ENCODE assay signal across 8 mouse cellular contexts in genomic region chrX:95711227-95712111, GRCm38 (mm10). TPM values are rescaled to one million over a fixed set of nuclear protein-coding genes. Genes with fewer than 3 reads are reported as not detected.
A peak's percentile ranks its signal among the peaks of the same experiment; 100 is the strongest.
DNase-seq lines count a peak whose midpoint lies in the region; ATAC-seq and TF ChIP-seq lines count a peak whose summit lies in the region.

Gene Zc3h12b (plus strand): TSS chrX:95711678.

- TF ChIP-seq EP300 in stomach, postnatal 0 days (optimal IDR thresholded peaks at IDR 0.05): no peak

- no peaks in the 10 kb centered on the region for H3K4me1 ChIP-seq in forebrain, embryonic 12.5 days
- H3K4me1 ChIP-seq in heart, embryonic 16.5 days (ENCODE audit: control insufficient read depth, insufficient read depth, low read length): no peaks in the 10 kb centered on the region
- H3K4me1 ChIP-seq in liver, embryonic 12.5 days: no peaks in the 10 kb centered on the region
- H3K4me1 ChIP-seq in stomach, postnatal 0 days (replicated peaks; ENCODE audit: control insufficient read depth, insufficient read depth): no peaks in the 10 kb centered on the region

- no peaks in the 10 kb centered on the region for H3K36me3 ChIP-seq in forebrain, embryonic 12.5 days (replicated peaks)
- no peaks in the 10 kb centered on the region for H3K36me3 ChIP-seq in heart, embryonic 16.5 days (ENCODE audit: control insufficient read depth, insufficient read depth)
- no peaks in the 10 kb centered on the region for H3K36me3 ChIP-seq in liver, embryonic 12.5 days
- H3K36me3 ChIP-seq in stomach, postnatal 0 days (ENCODE audit: control insufficient read depth, insufficient read depth, low read length): no peaks in the 10 kb centered on the region

- H3K4me2 ChIP-seq in forebrain, embryonic 12.5 days: peak within 1 kb of the TSS; percentile 51
- peak within 1 kb of the TSS; percentile 64 for H3K4me2 ChIP-seq in heart, embryonic 16.5 days (ENCODE audit: low read depth, low read length)
- H3K4me2 ChIP-seq in liver, embryonic 12.5 days: peak within 1 kb of the TSS; percentile 69
- peak within 1 kb of the TSS; percentile 56 for H3K4me2 ChIP-seq in stomach, postnatal 0 days (replicated peaks; ENCODE audit: low read depth)

- H3K9ac ChIP-seq in forebrain, embryonic 12.5 days: peak within 1 kb of the TSS; percentile 36
- peak within 1 kb of the TSS; percentile 61 for H3K9ac ChIP-seq in heart, embryonic 16.5 days (ENCODE audit: low read length)
- peak within 1 kb of the TSS; percentile 31 for H3K9ac ChIP-seq in liver, embryonic 12.5 days
- H3K9ac ChIP-seq in stomach, postnatal 0 days (ENCODE audit: low read length): peak within 1 kb of the TSS; percentile 47

- no peaks in the 10 kb centered on the region for H3K9me3 ChIP-seq in forebrain, embryonic 12.5 days
- H3K9me3 ChIP-seq in heart, embryonic 16.5 days (replicated peaks; ENCODE audit: control insufficient read depth, low read length): no peaks in the 10 kb centered on the region
- H3K9me3 ChIP-seq in liver, embryonic 12.5 days (replicated peaks): no peaks in the 10 kb centered on the region
- H3K9me3 ChIP-seq in stomach, postnatal 0 days (ENCODE audit: control insufficient read depth, low read length): no peaks in the 10 kb centered on the region

- peak within 1 kb of the TSS; percentile 45 for H3K4me3 ChIP-seq in forebrain, embryonic 12.5 days (replicated peaks)
- peak within 1 kb of the TSS; percentile 54 for H3K4me3 ChIP-seq in heart, embryonic 16.5 days (ENCODE audit: low read length)
- peak within 1 kb of the TSS; percentile 49 for H3K4me3 ChIP-seq in liver, embryonic 12.5 days
- H3K4me3 ChIP-seq in stomach, postnatal 0 days (ENCODE audit: low read depth, low read length): peak within 1 kb of the TSS; percentile 47

- H3K27ac ChIP-seq in forebrain, embryonic 12.5 days: peak within 1 kb of the TSS; percentile 76
- peak within 1 kb of the TSS; percentile 32; the same call in 1 of the 2 replicates for H3K27ac ChIP-seq in heart, embryonic 16.5 days (ENCODE audit: low read length)
- no peak within 1 kb of the TSS for H3K27ac ChIP-seq in liver, embryonic 12.5 days
- H3K27ac ChIP-seq in stomach, postnatal 0 days (replicated peaks): no peak within 1 kb of the TSS; the same call in 1 of the 2 replicates

- WGBS in forebrain, embryonic 12.5 days: 15% methylated on average over 46 of the region's 46 CpGs
- WGBS in heart, embryonic 16.5 days: 10% methylated on average over 43 of the region's 46 CpGs
- 6% methylated on average over 43 of the region's 46 CpGs for WGBS in liver, embryonic 12.5 days (ENCODE audit: insufficient replicate concordance)
- WGBS in stomach, postnatal 0 days: 11% methylated on average over 39 of the region's 46 CpGs

- H3K27me3 ChIP-seq in forebrain, embryonic 12.5 days: no peaks in the 10 kb centered on the region
- H3K27me3 ChIP-seq in heart, embryonic 16.5 days (ENCODE audit: control insufficient read depth, insufficient read depth, low read length): no peaks in the 10 kb centered on the region
- H3K27me3 ChIP-seq in liver, embryonic 12.5 days (replicated peaks): peaks cover 10% of the 10 kb centered on the region; the same call in 1 of the 2 replicates
- H3K27me3 ChIP-seq in stomach, postnatal 0 days (ENCODE audit: control insufficient read depth, insufficient read depth, low read length): no peaks in the 10 kb centered on the region

- peak; percentile 60 for TF ChIP-seq CTCF in stomach, postnatal 0 days (IDR thresholded peaks at IDR 0.05; ENCODE audit: low read depth)

- peak; percentile 9 for DNase-seq in c-Kit-positive CD71-positive TER-119-negative erythroid progenitor cells, embryonic 14.5 days (ENCODE audit: low read depth)
- peak; percentile 75 for DNase-seq in kidney, postnatal 14 days
- peak; percentile 77 for DNase-seq in neural tube, embryonic 10.5 days (ENCODE audit: extremely low spot score, low spot score)
- DNase-seq in stomach, postnatal 0 days (ENCODE audit: low spot score): peak; percentile 42

- ATAC-seq in CD4-positive, CD25-positive, alpha-beta regulatory T cell, adult 4 months: peak; percentile 89
- ATAC-seq in forebrain, embryonic 12.5 days (ENCODE audit: low FRiP score): peak; percentile 99
- peak; percentile 95 for ATAC-seq in heart, embryonic 16.5 days (replicated peaks; ENCODE audit: extremely low read depth, insufficient read depth, low FRiP score)
- ATAC-seq in liver, embryonic 12.5 days: peak; percentile 82
- peak; percentile 85 for ATAC-seq in stomach, postnatal 0 days (ENCODE audit: low FRiP score, low TSS enrichment)

RNA-seq across cellular contexts. Expression of gene Zc3h12b, which starts in this region (rescaled TPM):
- 1 to 10 TPM; 1.2 to 2.0 TPM for polyA plus RNA-seq in CD4-positive, CD25-positive, alpha-beta regulatory T cell, adult 4 months (2017; shearing (Covaris generic))
- 3.4 and 3.5 TPM in 2 replicates for polyA plus RNA-seq in forebrain, embryonic 12.5 days (2016; fragmentation: Nextera tagmentation; extraction: Ambion mirVana)
- 1.3 and 1.4 TPM in 2 replicates for polyA plus RNA-seq in heart, embryonic 16.5 days (2015; fragmentation: Nextera tagmentation; extraction: Ambion mirVana)
- 0.46 and 0.48 TPM in 2 replicates for polyA plus RNA-seq in liver, embryonic 12.5 days (2016; fragmentation: Nextera tagmentation; extraction: Ambion mirVana)
- 0.74 and 0.85 TPM in 2 replicates for polyA plus RNA-seq in stomach, postnatal 0 days (2015; fragmentation: Nextera tagmentation; extraction: Ambion mirVana)

Comparison
In these comparisons a context has a peak if more than half of its experiments do, and no peak if none do; other contexts are left out.
1. Peak in ATAC-seq, H3K4me3 ChIP-seq, H3K9ac ChIP-seq and H3K4me2 ChIP-seq in liver, embryonic 12.5 days; RNA of the gene not detected or under 1 TPM.
2. Peak in DNase-seq, ATAC-seq, H3K4me3 ChIP-seq, H3K9ac ChIP-seq and H3K4me2 ChIP-seq in stomach, postnatal 0 days; RNA of the gene not detected or under 1 TPM.
3. DNase-seq: peak in every context shown above with its lines; median percentile 77 in neural tube, embryonic 10.5 days; 75 in kidney, postnatal 14 days; 42 in stomach, postnatal 0 days; 9 in c-Kit-positive CD71-positive TER-119-negative erythroid progenitor cells, embryonic 14.5 days.
4. H3K27ac ChIP-seq: peak in forebrain, embryonic 12.5 days (single experiment) and heart, embryonic 16.5 days (single experiment); none in liver, embryonic 12.5 days (single experiment) and stomach, postnatal 0 days (single experiment).
5. Peak in every context shown above with its lines, with median percentiles within 50 percentile points of each other: ATAC-seq, H3K4me2 ChIP-seq, H3K4me3 ChIP-seq and H3K9ac ChIP-seq.